Mouse (Mus musculus): ENCODE measurements around the gene Gpc1. TPM values are rescaled to one million over a fixed set of nuclear protein-coding genes. Genes with fewer than 3 reads are reported as not detected.

Gene Gpc1
- polyA plus RNA-seq, 1 experiment from 2014 or later = 41.8 TPM

DNA sequence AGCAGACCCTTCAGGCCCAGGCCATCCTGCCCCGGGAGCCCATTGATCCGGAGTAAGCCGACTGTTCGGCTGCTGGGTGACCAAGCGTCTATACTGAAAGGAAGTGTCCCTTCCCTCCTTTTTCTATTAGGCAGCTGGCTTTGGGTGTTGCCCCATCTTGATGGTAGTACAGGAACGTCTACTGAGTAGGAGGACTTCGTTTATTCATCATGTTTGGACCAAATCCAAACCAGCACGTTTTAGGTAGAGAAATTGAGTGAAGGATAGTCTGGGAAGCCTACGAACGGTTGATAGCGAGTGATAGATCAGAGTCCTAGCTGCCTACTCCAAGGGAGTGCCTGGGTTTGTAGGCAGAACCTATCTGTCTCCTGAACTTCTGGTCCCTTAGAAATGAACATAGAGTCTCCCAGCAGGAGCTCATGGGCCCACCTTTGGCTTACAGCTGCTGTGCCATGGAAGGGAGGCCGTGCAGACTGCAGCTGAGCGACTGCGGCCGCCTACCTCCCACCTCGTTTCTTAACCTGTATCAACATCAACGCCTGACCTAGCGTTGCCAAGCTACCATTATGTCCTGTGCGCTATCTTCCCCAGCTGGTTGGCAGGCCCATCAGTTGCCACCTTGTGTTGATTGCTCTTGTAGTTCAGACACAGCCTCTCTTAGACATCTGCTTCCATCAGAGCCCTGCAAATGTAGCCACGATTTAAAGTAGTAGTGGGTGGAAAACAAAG is 76.4 kb downstream of the Gpc1 start:
- WGBS = 47% methylated on average over 20 of the region's 20 CpGs
- peak overlapping the region; percentile 78 for H3K4me3 ChIP-seq (ENCODE audit: low read depth, low read length)
- H3K4me2 ChIP-seq = peak overlapping the region; percentile 78
- no peak overlapping the region for H3K27ac ChIP-seq (ENCODE audit: low read depth, low read length)
- H3K36me3 ChIP-seq (ENCODE audit: control insufficient read depth, insufficient read depth, low read length) = no peaks in the 10 kb centered on the region
- no peak for DNase-seq (ENCODE audit: low spot score, missing footprints)
- no peak for ATAC-seq (ENCODE audit: low FRiP score)
- no peaks in the 10 kb centered on the region for H3K9me3 ChIP-seq (ENCODE audit: control insufficient read depth, low read length)
- H3K4me1 ChIP-seq (ENCODE audit: control insufficient read depth, insufficient read depth, low read length) = peaks cover 29% of the 10 kb centered on the region
- peaks cover 7% of the 10 kb centered on the region for H3K27me3 ChIP-seq (ENCODE audit: control insufficient read depth, insufficient read depth, low read length)
- H3K9ac ChIP-seq (ENCODE audit: low read length) = peak overlapping the region; percentile 71

DNA sequence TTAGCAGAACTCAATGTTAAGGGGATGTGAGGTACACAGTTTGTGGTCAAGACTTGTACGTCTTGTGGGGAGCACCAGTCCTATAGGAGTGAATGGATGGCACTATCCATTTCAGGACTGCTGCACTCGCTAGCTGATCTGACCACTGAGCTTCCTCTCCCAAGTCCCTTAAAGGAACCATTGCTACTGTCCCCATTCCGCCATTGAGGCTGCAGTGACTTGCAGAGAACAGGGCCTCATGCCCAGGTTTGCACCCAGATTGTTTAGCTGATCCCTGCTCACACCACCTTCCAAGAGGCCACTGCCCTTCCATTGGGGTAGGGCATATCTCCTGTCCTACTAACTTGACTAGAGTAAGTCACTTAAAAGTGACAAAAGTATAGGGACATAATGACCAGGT is 77.2 kb downstream of the Gpc1 start:
- WGBS = 93% methylated on average over 3 of the region's 3 CpGs
- H3K9ac ChIP-seq (ENCODE audit: low read length) = no peak overlapping the region
- ATAC-seq (ENCODE audit: low FRiP score) (no peak), DNase-seq (ENCODE audit: low spot score, missing footprints) (no peak)
- no peak overlapping the region for H3K27ac ChIP-seq (ENCODE audit: low read depth, low read length)
- H3K36me3 ChIP-seq (ENCODE audit: control insufficient read depth, insufficient read depth, low read length) = no peaks in the 10 kb centered on the region
- peaks cover 28% of the 10 kb centered on the region for H3K4me1 ChIP-seq (ENCODE audit: control insufficient read depth, insufficient read depth, low read length)
- H3K27me3 ChIP-seq (ENCODE audit: control insufficient read depth, insufficient read depth, low read length) = peaks cover 7% of the 10 kb centered on the region
- H3K4me3 ChIP-seq (ENCODE audit: low read depth, low read length) = no peak overlapping the region
- H3K9me3 ChIP-seq (ENCODE audit: control insufficient read depth, low read length) = no peaks in the 10 kb centered on the region
- no peak overlapping the region for H3K4me2 ChIP-seq

DNA sequence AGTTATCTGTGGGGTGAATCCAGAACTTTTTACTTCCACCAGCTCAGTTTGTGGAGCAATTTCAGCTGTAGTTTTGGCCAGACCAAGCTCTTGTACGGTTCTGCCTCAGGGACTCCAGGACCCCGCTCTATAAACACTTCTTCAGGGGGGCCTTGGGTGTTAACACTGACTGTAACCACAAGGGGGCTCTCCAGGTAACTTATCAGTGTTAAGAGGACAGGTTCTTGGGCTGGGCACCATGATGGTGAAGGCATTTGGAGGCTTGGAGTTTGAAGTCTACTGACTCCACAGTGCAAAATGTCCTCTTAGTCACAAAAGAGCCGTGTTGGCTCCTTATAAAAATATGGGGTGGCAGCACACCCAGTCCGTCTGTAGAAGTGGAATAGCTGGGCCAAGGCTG is 77.6 kb downstream of the Gpc1 start:
- Histone ChIP-seq H3K4me2 (no peak overlapping the region), H3K36me3 (ENCODE audit: control insufficient read depth, insufficient read depth, low read length) (no peaks in the 10 kb centered on the region), H3K9ac (ENCODE audit: low read length) (no peak overlapping the region), H3K9me3 (ENCODE audit: control insufficient read depth, low read length) (no peaks in the 10 kb centered on the region), H3K27ac (ENCODE audit: low read depth, low read length) (no peak overlapping the region), H3K4me3 (ENCODE audit: low read depth, low read length) (no peak overlapping the region), H3K27me3 (ENCODE audit: control insufficient read depth, insufficient read depth, low read length) (peaks cover 7% of the 10 kb centered on the region), H3K4me1 (ENCODE audit: control insufficient read depth, insufficient read depth, low read length) (peaks cover 28% of the 10 kb centered on the region)
- DNase-seq (ENCODE audit: low spot score, missing footprints) = no peak
- 68% methylated on average over 4 of the region's 4 CpGs for WGBS
- no peak for ATAC-seq (ENCODE audit: low FRiP score)

MicroRNA genes within 50 kb of the gene (microRNA counts, 519-probe panel; counts per million panel counts)
- microRNA mmu-miR-149 = 5,576 counts per million, percentile 73 among the panel's probes with 10 or more counts

Small RNA genes lying within 50 kb of the gene (microRNA-seq; reads per million reads assigned to microRNA genes)
- gene Mir149 = 9,682 reads per million, percentile 95 among the genes with 10 or more reads in this experiment

Other genes with a start within 250 kb of the Gpc1 start
- gene Olfr1412, start 245.9 kb upstream of the Gpc1 start, polyA plus RNA-seq (2014; fragmentation: Nextera tagmentation; extraction: Ambion mirVana) = not detected in 2 replicates
- not detected in 2 replicates for gene Olfr1411, start 237.2 kb upstream of the Gpc1 start, polyA plus RNA-seq (2014; fragmentation: Nextera tagmentation; extraction: Ambion mirVana)
- not detected in 2 replicates for gene Olfr1410, start 225.9 kb upstream of the Gpc1 start, polyA plus RNA-seq (2014; fragmentation: Nextera tagmentation; extraction: Ambion mirVana)
- 0.05 and 0.12 TPM in 2 replicates for gene Olfr12, start 213.9 kb upstream of the Gpc1 start, polyA plus RNA-seq (2014; fragmentation: Nextera tagmentation; extraction: Ambion mirVana)
- gene Cops9, start 189.7 kb upstream of the Gpc1 start, polyA plus RNA-seq (2014; fragmentation: Nextera tagmentation; extraction: Ambion mirVana) = 354 and 411 TPM in 2 replicates
- 0.08 TPM in 1 of 2 replicates, not detected in the other for gene Otos, start 182.8 kb upstream of the Gpc1 start, polyA plus RNA-seq (2014; fragmentation: Nextera tagmentation; extraction: Ambion mirVana)
- 0.61 and 0.68 TPM in 2 replicates for gene Ankmy1, start 71.3 kb downstream of the Gpc1 start, polyA plus RNA-seq (2014; fragmentation: Nextera tagmentation; extraction: Ambion mirVana)
- 9.2 and 11.3 TPM in 2 replicates for gene Dusp28, start 75.3 kb downstream of the Gpc1 start, polyA plus RNA-seq (2014; fragmentation: Nextera tagmentation; extraction: Ambion mirVana)
- 13.3 TPM in 2 replicates for gene Rnpepl1, start 79.1 kb downstream of the Gpc1 start, polyA plus RNA-seq (2014; fragmentation: Nextera tagmentation; extraction: Ambion mirVana)
- gene Capn10, start 102.7 kb downstream of the Gpc1 start, polyA plus RNA-seq (2014; fragmentation: Nextera tagmentation; extraction: Ambion mirVana) = 34.5 and 40.4 TPM in 2 replicates
- gene Gpr35, start 119.2 kb downstream of the Gpc1 start, polyA plus RNA-seq (2014; fragmentation: Nextera tagmentation; extraction: Ambion mirVana) = 0.32 TPM in 1 of 2 replicates, not detected in the other
- gene Aqp12, start 174.7 kb downstream of the Gpc1 start, polyA plus RNA-seq (2014; fragmentation: Nextera tagmentation; extraction: Ambion mirVana) = not detected in 2 replicates